Mouse (Mus musculus): ENCODE data around the gene Cln5.
A peak's percentile ranks its signal among the peaks of the same experiment; 100 is the strongest.

The Cln5 gene

GRCm38 (mm10) chr14:103069864-103070611 is at the start of gene Cln5:
Gene Cln5 (plus strand): TSS chr14:103070216.
- peak; percentile 80 to 85 for DNase-seq (ENCODE audit: low spot score in 2 of 2)

- DNase-seq (ENCODE audit: low spot score in 2 of 2): no peak
Measured at GRCm38 (mm10) chr14:103029203-103029602, 40.8 kb upstream of the Cln5 start.

GRCm38 (mm10) chr14:103033271-103033823 is 36.7 kb upstream of the Cln5 start:
- DNase-seq (ENCODE audit: low spot score in 2 of 2): peak in 1 of 2 experiments; percentile 6

GRCm38 (mm10) chr14:103034076-103034475 is 35.9 kb upstream of the Cln5 start:
- DNase-seq (ENCODE audit: low spot score in 2 of 2): no peak

- no peak for DNase-seq (ENCODE audit: low spot score in 2 of 2)
Measured at GRCm38 (mm10) chr14:103037016-103037415, 33.0 kb upstream of the Cln5 start.

GRCm38 (mm10) chr14:103046677-103047076 is 23.3 kb upstream of the Cln5 start, which contains the start of gene Acod1:
Gene Acod1 (plus strand): TSS chr14:103046977.
- DNase-seq (ENCODE audit: low spot score in 2 of 2): no peak

- DNase-seq (ENCODE audit: low spot score in 2 of 2): no peak
Measured at GRCm38 (mm10) chr14:103048292-103049086, 21.5 kb upstream of the Cln5 start.

- peak; percentile 73 to 83 for DNase-seq (ENCODE audit: low spot score in 2 of 2)
Measured at GRCm38 (mm10) chr14:103051159-103051769, 18.8 kb upstream of the Cln5 start.

- no peak for DNase-seq (ENCODE audit: low spot score in 2 of 2)
Measured at GRCm38 (mm10) chr14:103054731-103055130, 15.3 kb upstream of the Cln5 start.

- DNase-seq (ENCODE audit: low spot score in 2 of 2): no peak
Measured at GRCm38 (mm10) chr14:103056601-103057000, 13.4 kb upstream of the Cln5 start.

- no peak for DNase-seq (ENCODE audit: low spot score in 2 of 2)
Measured at GRCm38 (mm10) chr14:103058998-103059397, 11.0 kb upstream of the Cln5 start.

GRCm38 (mm10) chr14:103059495-103059894 is 10.5 kb upstream of the Cln5 start:
- DNase-seq (ENCODE audit: low spot score in 2 of 2): no peak

GRCm38 (mm10) chr14:103065294-103066167 is 4.5 kb upstream of the Cln5 start:
- peak; percentile 89 for DNase-seq (ENCODE audit: low spot score in 2 of 2)

- DNase-seq (ENCODE audit: low spot score in 2 of 2): no peak
Measured at GRCm38 (mm10) chr14:103069465-103069863, 552 bp upstream of the Cln5 start.

- peak in 1 of 2 experiments; percentile 30 for DNase-seq (ENCODE audit: low spot score in 2 of 2)
Measured at GRCm38 (mm10) chr14:103070790-103071189, 774 bp downstream of the Cln5 start.

- DNase-seq (ENCODE audit: low spot score in 2 of 2): no peak
Measured at GRCm38 (mm10) chr14:103071471-103071870, 1.5 kb downstream of the Cln5 start.

GRCm38 (mm10) chr14:103072731-103073130 is 2.7 kb downstream of the Cln5 start:
- no peak for DNase-seq (ENCODE audit: low spot score in 2 of 2)

GRCm38 (mm10) chr14:103073825-103074224 is 3.8 kb downstream of the Cln5 start:
- DNase-seq (ENCODE audit: low spot score in 2 of 2): no peak

- DNase-seq (ENCODE audit: low spot score in 2 of 2): no peak
Measured at GRCm38 (mm10) chr14:103075166-103075565, 5.2 kb downstream of the Cln5 start.

- no peak for DNase-seq (ENCODE audit: low spot score in 2 of 2)
Measured at GRCm38 (mm10) chr14:103077272-103078005, 7.4 kb downstream of the Cln5 start.
